Mouse (Mus musculus) liver, embryonic 16.5 days (tissue): ENCODE results near the gene Ano6. TPM values are rescaled to one million over a fixed set of nuclear protein-coding genes. Genes with fewer than 3 reads are reported as not detected.

Experiments
- ATAC-seq: fragments of 200-750 bp; cut with Nextera tagmentation; 2 replicates; pipeline ENCODE4 v1.8.0; 2017; ENCODE audit warnings: low read depth, mild to moderate bottlenecking, moderate number of reproducible peaks, moderate library complexity
- H3K27ac ChIP-seq: fragments of 300-500 bp; sonication (generic); 2 replicates; pipeline ENCODE4 v1.5.1; 2014; ENCODE audit warnings: mild to moderate bottlenecking, low read length
- H3K27me3 ChIP-seq: fragments of 300-500 bp; sonication (generic); 2 replicates; pipeline ENCODE4 v1.6.1; 2014; ENCODE audit warnings: low read depth, low read length, mixed read lengths; ENCODE audit not compliant: control insufficient read depth, insufficient read depth
- H3K36me3 ChIP-seq: fragments of 300-500 bp; sonication (generic); 2 replicates; pipeline ENCODE4 v1.6.1; 2014; ENCODE audit warnings: mild to moderate bottlenecking; ENCODE audit not compliant: control insufficient read depth, insufficient read depth
- H3K4me1 ChIP-seq: fragments of 300-500 bp; sonication (generic); 2 replicates; pipeline ENCODE4 v1.6.1; 2014; ENCODE audit warnings: low read depth, low read length, mixed read lengths; ENCODE audit not compliant: control insufficient read depth
- H3K4me2 ChIP-seq: fragments of 300-500 bp; sonication (generic); 2 replicates; pipeline ENCODE4 v1.6.1; 2014; ENCODE audit warnings: low read depth, low read length, mixed read lengths
- H3K4me3 ChIP-seq: fragments of 300-500 bp; sonication (generic); 2 replicates; pipeline ENCODE4 v1.5.1; 2014; ENCODE audit warnings: low read depth, mild to moderate bottlenecking, low read length
- H3K9ac ChIP-seq: fragments of 300-500 bp; sonication (generic); 2 replicates; pipeline ENCODE4 v1.6.1; 2014; ENCODE audit warnings: low read depth, low read length
- H3K9me3 ChIP-seq: fragments of 300-500 bp; sonication (generic); replicated peaks from 2 replicates; pipeline ENCODE4 v1.6.1; 2016; ENCODE audit warnings: low read length; ENCODE audit not compliant: control insufficient read depth
- WGBS: fragments of 180-500 bp; shearing (Covaris S2); extraction: QIAGEN DNeasy Blood & Tissue Kit; methylation state at CpG from one replicate; pipeline ENCODE4 v1.1.7; 2014; ENCODE audit not compliant: insufficient replicate concordance; 5-methylcytosine and 5-hydroxymethylcytosine counted together
- polyA plus RNA-seq: library from polyadenylated mRNA; unstranded; fragments of >200 nt; fragmentation: Nextera tagmentation; extraction: Ambion mirVana; gene quantifications from 2 replicates; pipeline ENCODE4 v1.2.1, GENCODE M21; 2015

The Ano6 gene
- polyA plus RNA-seq, 1 experiment from 2014 or later: 10.5 TPM

DNA sequence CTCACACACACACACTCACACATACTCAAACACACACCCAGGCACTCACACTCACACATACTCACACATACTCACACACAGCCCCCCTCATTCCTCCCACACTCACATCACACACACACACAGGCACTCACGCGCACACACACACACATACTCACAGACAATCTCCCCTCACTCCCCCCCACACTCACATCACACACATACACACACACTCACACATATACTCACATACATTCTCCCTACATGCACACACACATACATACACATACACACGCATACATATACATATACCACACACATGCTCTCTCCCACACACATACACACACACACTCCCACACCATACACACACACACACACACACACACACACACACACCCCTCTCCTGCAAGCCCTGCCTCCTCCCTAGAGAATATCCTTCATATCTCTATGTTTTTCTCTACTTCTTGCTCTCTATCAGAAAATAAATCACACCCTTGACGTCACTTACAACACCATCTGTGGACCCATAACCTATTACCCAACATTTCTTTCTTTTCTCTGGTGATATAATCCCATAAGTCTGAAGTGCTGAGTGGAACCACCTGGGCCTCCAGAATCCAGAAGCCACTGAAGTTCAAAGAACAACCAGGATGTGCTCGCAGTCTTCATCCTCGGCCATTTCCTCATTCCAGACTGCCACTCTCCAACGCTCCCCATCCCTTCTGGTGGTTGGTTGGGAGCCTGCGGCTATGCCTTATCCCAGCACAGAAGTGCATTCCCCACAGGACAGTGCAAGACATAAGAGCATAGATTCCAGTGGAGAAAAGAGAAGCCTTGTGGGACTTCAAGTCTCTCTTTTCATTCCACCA is 38.6 kb upstream of the Ano6 start:
- no peaks in the 10 kb centered on the region for H3K4me1 ChIP-seq
- no peak overlapping the region for H3K9ac ChIP-seq
- H3K27ac ChIP-seq: no peak overlapping the region
- ATAC-seq: no peak
- no peak overlapping the region for H3K4me2 ChIP-seq
- no peak overlapping the region for H3K4me3 ChIP-seq
- H3K9me3 ChIP-seq: no peaks in the 10 kb centered on the region
- H3K36me3 ChIP-seq: no peaks in the 10 kb centered on the region
- 70% methylated on average over 8 of the region's 8 CpGs for WGBS
- no peaks in the 10 kb centered on the region for H3K27me3 ChIP-seq

DNA sequence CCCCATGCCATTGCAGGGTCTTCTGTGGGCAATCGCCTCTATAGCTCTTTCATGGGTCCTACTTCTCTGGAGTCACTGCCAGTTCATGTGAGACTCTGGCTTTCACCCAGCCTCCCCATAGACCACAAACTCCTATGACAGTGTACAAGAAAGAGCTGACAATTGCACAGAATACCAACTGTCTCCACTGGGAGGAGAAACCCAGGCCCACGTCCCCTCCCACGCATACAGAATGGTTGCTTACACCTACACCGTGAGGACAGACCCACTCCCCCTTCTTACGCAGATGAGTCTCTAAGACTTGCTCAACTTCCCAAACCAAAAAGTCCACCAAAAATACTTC is 38.0 kb upstream of the Ano6 start:
- WGBS: 72% methylated on average over 5 of the region's 5 CpGs
- Histone ChIP-seq H3K4me3 (no peak overlapping the region), H3K36me3 (no peaks in the 10 kb centered on the region), H3K9ac (no peak overlapping the region), H3K4me1 (no peaks in the 10 kb centered on the region), H3K27me3 (no peaks in the 10 kb centered on the region), H3K9me3 (no peaks in the 10 kb centered on the region), H3K4me2 (no peak overlapping the region), H3K27ac (no peak overlapping the region)
- ATAC-seq: no peak

DNA sequence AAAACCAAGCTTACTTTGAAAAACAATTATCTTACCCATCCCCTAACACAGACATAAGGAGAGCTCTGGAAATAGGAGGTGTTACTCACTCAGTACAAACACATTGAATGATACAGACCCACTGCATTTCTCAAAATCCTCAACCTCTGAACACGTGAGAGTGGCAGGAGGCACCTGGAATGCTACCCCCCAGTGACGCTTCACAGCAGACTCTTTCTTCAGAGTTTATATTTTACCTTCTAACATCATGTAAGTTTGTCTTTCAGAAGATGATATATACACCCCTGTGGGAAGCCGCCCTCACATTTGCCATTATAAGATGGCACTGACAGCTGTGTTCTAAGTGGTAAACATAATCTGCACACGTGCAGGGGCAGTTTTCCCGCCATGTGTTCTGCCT is 37.6 kb upstream of the Ano6 start:
- H3K4me2 ChIP-seq: no peak overlapping the region
- ATAC-seq: no peak
- H3K9ac ChIP-seq: no peak overlapping the region
- H3K4me3 ChIP-seq: no peak overlapping the region
- WGBS: 56% methylated on average over 4 of the region's 5 CpGs
- H3K27ac ChIP-seq: no peak overlapping the region
- no peaks in the 10 kb centered on the region for H3K4me1 ChIP-seq
- no peaks in the 10 kb centered on the region for H3K36me3 ChIP-seq
- H3K9me3 ChIP-seq: no peaks in the 10 kb centered on the region
- H3K27me3 ChIP-seq: no peaks in the 10 kb centered on the region

DNA sequence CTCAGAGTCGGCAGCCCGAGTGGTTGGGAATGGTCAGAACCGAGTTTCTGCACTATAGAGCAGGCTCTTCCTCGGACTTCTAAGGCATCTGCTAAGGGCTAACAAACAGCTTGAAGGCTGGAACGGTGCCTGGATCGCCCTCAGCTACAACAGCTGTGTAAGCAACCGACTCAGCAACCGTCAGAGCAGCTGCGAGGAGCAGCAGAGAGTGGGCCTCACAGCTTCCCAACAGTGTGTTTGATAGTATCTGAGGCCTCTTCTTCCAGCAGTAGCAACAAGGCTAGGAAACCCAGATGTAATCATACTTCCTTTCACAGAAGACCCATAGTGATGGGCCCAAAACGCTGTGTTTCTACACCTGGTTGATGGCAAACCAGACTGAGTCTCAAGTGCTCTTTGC is 33.5 kb upstream of the Ano6 start:
- no peaks in the 10 kb centered on the region; the same call in 1 of the 2 replicates for H3K27me3 ChIP-seq
- 27% methylated on average over 10 of the region's 10 CpGs for WGBS
- H3K4me2 ChIP-seq: no peak overlapping the region
- no peaks in the 10 kb centered on the region for H3K4me1 ChIP-seq
- H3K27ac ChIP-seq: no peak overlapping the region
- no peaks in the 10 kb centered on the region for H3K9me3 ChIP-seq
- H3K36me3 ChIP-seq: no peaks in the 10 kb centered on the region
- H3K4me3 ChIP-seq: no peak overlapping the region
- no peak for ATAC-seq
- H3K9ac ChIP-seq: no peak overlapping the region

DNA sequence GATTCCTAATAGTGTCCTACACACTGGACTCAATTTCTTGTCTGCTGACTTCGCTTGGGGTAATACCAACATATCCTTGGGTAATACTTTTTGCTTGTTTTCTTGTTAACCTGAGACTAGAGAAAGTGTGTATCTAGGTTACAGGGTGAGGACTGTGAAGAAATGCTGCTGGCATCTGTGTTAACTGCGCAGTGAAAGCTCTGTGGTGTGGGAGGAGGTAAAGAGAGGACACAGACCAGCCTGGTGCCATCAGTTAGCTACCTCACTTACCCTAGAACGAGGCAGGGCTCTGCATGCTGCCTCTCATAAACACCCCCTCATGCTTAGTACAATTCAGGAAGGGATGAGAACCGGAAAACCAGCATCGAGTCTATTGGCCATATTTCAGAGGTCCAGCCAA is 32.6 kb upstream of the Ano6 start:
- Histone ChIP-seq H3K36me3 (no peaks in the 10 kb centered on the region), H3K27ac (no peak overlapping the region), H3K4me2 (no peak overlapping the region), H3K9ac (no peak overlapping the region), H3K27me3 (no peaks in the 10 kb centered on the region; the same call in 1 of the 2 replicates), H3K9me3 (no peaks in the 10 kb centered on the region), H3K4me3 (no peak overlapping the region), H3K4me1 (no peaks in the 10 kb centered on the region)
- 62% methylated on average over 5 of the region's 5 CpGs for WGBS
- no peak for ATAC-seq

DNA sequence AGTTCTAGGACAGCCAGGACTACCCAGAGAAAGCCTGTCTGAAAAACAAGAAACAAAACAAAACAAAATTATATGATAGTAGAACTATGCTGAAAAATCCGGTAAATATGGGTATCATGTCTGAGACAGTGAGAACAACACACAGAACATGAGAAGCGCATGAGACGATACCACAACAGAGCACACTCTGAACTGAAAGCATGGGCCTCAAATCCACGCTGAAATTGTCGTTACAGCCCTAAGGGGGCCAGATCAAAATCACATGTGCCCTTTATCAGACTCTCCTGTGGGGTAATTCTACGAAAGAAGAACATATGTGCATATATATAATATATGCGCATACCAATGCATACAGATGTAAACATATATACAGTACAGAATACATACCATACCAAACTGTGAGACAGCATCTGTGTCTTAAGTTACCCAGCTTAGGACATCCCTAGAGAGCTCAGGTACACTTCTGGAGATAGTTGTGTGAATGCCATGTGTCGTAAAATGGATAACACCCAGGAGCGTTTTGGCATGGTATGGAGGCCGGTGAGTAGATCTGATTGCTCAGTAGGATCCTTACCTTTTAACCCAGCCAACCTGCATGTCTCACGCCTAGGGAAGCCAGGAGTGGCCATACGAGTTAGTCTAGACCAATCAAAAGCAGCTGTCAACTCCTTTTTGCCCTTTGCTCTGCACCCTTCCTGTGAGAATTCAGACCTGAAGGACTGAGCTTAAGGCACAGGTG is 31.8 kb upstream of the Ano6 start:
- Histone ChIP-seq H3K9ac (no peak overlapping the region), H3K9me3 (no peaks in the 10 kb centered on the region), H3K4me2 (no peak overlapping the region), H3K4me3 (no peak overlapping the region), H3K4me1 (no peaks in the 10 kb centered on the region), H3K27me3 (no peaks in the 10 kb centered on the region; the same call in 1 of the 2 replicates), H3K36me3 (no peaks in the 10 kb centered on the region), H3K27ac (no peak overlapping the region)
- ATAC-seq: no peak
- WGBS: 67% methylated on average over 12 of the region's 12 CpGs

DNA sequence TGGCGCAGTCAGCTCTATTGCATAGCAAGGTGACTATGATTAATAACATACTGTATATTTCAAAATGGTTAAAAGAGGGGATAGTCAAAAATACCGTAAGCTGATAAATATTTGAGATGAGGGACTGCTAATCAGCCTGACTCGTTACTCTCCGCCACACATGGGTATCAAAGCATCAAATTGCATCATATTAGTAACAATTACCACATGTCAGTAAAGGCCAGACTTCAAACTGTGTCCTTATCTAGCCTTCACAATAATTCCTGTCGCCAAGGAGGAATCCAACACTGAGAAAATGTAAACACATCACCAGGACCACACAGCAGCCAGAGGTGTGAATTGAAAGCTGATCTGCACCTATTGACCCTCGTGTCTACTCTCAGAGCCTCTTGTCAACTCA is 30.8 kb upstream of the Ano6 start:
- ATAC-seq: no peak
- Histone ChIP-seq H3K4me2 (no peak overlapping the region), H3K4me3 (no peak overlapping the region), H3K27me3 (no peaks in the 10 kb centered on the region; the same call in 1 of the 2 replicates), H3K27ac (no peak overlapping the region), H3K9me3 (no peaks in the 10 kb centered on the region), H3K9ac (no peak overlapping the region), H3K4me1 (no peaks in the 10 kb centered on the region), H3K36me3 (no peaks in the 10 kb centered on the region)
- WGBS: 43% methylated on average over 6 of the region's 6 CpGs

DNA sequence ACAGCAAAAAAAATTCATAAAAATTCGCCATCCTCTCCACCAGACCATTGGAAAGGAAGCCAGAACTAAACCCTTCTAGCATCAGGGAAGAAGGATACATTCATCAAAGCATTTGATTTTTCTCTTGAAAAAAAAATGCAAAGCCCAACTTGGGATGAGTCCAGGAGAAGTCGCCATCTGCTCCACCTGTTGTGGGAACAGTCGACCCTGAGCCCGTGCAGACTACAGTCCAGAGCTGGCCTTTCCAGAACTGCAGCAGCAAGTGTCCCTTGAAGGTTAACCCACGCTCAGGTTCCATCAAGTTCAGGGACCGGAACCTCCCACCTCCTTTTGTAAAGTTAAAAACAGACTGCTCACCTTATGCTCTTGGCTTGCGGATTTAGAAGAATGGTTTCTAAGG is 29.2 kb upstream of the Ano6 start:
- Histone ChIP-seq H3K36me3 (no peaks in the 10 kb centered on the region), H3K4me1 (no peaks in the 10 kb centered on the region), H3K27ac (no peak overlapping the region), H3K4me2 (no peak overlapping the region), H3K9ac (no peak overlapping the region), H3K4me3 (no peak overlapping the region), H3K27me3 (no peaks in the 10 kb centered on the region; the same call in 1 of the 2 replicates), H3K9me3 (no peaks in the 10 kb centered on the region)
- WGBS: 56% methylated on average over 7 of the region's 7 CpGs
- ATAC-seq: no peak

DNA sequence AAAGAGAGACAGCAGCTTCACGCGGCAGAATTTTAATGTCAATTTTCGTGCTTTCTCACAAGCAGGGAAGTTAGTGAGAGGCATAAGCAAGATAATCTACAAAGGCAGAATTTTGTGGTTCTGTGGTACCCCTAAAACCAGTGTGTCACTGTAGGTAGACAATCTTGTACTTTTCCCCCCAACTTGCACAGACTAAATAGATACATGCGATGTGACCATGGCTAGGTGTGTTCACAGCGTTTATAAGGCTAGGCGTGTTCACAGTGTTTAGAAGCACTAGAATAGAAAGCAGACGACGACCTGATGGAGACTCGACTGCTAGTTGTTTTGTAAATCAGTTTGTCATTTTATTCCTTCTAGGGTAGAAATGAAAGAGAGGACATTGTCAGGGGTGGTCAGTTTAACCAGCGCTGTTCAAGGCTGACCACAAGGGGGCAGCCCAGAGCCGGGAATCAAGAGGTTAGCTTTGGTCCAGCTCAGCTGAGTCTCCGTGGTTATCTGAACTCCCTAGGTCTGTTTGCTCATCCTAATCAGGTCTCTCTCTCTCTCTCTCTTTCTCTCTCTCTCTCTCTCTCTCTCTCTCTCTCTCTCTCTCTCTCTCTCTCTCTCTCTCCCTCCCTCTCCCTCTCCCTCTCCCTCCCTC is 27.9 kb upstream of the Ano6 start:
- Histone ChIP-seq H3K27me3 (no peaks in the 10 kb centered on the region; the same call in 1 of the 2 replicates), H3K4me1 (no peaks in the 10 kb centered on the region; the same call in 1 of the 2 replicates), H3K4me3 (no peak overlapping the region), H3K9ac (no peak overlapping the region), H3K4me2 (no peak overlapping the region), H3K27ac (no peak overlapping the region), H3K9me3 (no peaks in the 10 kb centered on the region), H3K36me3 (no peaks in the 10 kb centered on the region)
- ATAC-seq: peak; percentile 58; the same call in 1 of the 2 replicates
- 37% methylated on average over 12 of the region's 12 CpGs for WGBS
